Mouse (Mus musculus) heart, adult 2 months (tissue): ENCODE data around the gene Zfp442. TPM values are rescaled to one million over a fixed set of nuclear protein-coding genes. Genes with fewer than 3 reads are reported as not detected.
"Not testable (repeated sequence)": the region's sequence is repeated elsewhere in the genome, so short reads cannot be mapped to it uniquely, and the experiment has no call there.

ENCODE experiments used
- DNase-seq, 2 experiments: peaks; one replicate each; pipeline ENCODE4 v3.0.0; 2021
- H3K27ac ChIP-seq: fragments of 200-600 bp; 2 replicates; pipeline ENCODE4 v1.8.1; 2022
- H3K27me3 ChIP-seq: fragments of 200-500 bp; 2 replicates; pipeline ENCODE4 v1.6.1; 2012; ENCODE audit warnings: mild to moderate bottlenecking, low read length, inconsistent platforms, mixed read lengths; ENCODE audit not compliant: control insufficient read depth, insufficient read depth
- H3K36me3 ChIP-seq: fragments of 200-500 bp; 2 replicates; pipeline ENCODE4 v1.6.1; 2012; ENCODE audit warnings: low read length, inconsistent platforms; ENCODE audit not compliant: control insufficient read depth, insufficient read depth
- H3K4me1 ChIP-seq: fragments of 200-500 bp; 2 replicates; pipeline ENCODE4 v1.6.1; 2011; ENCODE audit warnings: low read length; ENCODE audit not compliant: control insufficient read depth, insufficient read depth
- H3K4me3 ChIP-seq: fragments of 200-600 bp; 2 replicates; pipeline ENCODE4 v1.8.1; 2022
- H3K79me2 ChIP-seq: fragments of 200-500 bp; replicated peaks from 2 replicates; pipeline ENCODE4 v1.6.1; 2012; ENCODE audit warnings: mild to moderate bottlenecking, inconsistent platforms, low read length, moderate library complexity, mixed read lengths; ENCODE audit not compliant: control insufficient read depth, insufficient read depth
- H3K9ac ChIP-seq: fragments of 200-500 bp; 2 replicates; pipeline ENCODE4 v1.6.1; 2012; ENCODE audit warnings: low read depth, mild to moderate bottlenecking, control low read depth, inconsistent platforms, low read length, mixed read lengths
- CTCF ChIP-seq: fragments of 200-600 bp; IDR thresholded peaks from 2 replicates; pipeline ENCODE4 v1.8.1; 2022; ENCODE audit warnings: antibody characterized with exemption, mild to moderate bottlenecking, moderate library complexity
- EP300 ChIP-seq: fragments of 200-500 bp; IDR thresholded peaks from 2 replicates; pipeline ENCODE4 v1.6.1; 2011; ENCODE audit warnings: low read depth, low read length, control low read depth; ENCODE audit not compliant: insufficient read depth
- POLR2A ChIP-seq: fragments of 200-500 bp; IDR thresholded peaks from 2 replicates; pipeline ENCODE4 v1.6.1; 2011; ENCODE audit warnings: mild to moderate bottlenecking, low read depth, low read length, control low read depth; ENCODE audit not compliant: insufficient read depth
- WGBS: fragments of 180-500 bp; shearing (Covaris S2); methylation state at CpG from one replicate; pipeline ENCODE4 v1.1.7; 2018; 5-methylcytosine and 5-hydroxymethylcytosine counted together
- intact Hi-C: fragments of 180-260 bp; cut with DNase I; formaldehyde crosslinking; loops from one replicate; pipeline ENCODE4 v1.15.1; 2025
- long read RNA-seq: library from polyadenylated mRNA; stranded (forward); transcript quantifications from one replicate; pipeline ENCODE4 v2.0.0, GENCODE M21; 2021
- polyA plus RNA-seq: library from polyadenylated mRNA; depleted of rRNA; stranded (reverse); fragments of >200 nt; gene quantifications from 2 replicates; pipeline ENCODE4 v1.2.3, GENCODE M21; 2012; rRNA removed
- total RNA-seq, 2 experiments: library from RNA; stranded (reverse); gene quantifications; 2 replicates each; pipeline ENCODE4 v1.2.3; 2021

The Zfp442 gene
- 1 to 10 TPM; 6.5 to 7.1 TPM for total RNA-seq
- polyA plus RNA-seq: 0.37 and 1.1 TPM in 2 replicates
- long read RNA-seq, partial matches to known transcripts: 0 of 3 reads
- long read RNA-seq, other reads (novel, unspliced or antisense): 1 of 3 reads

- H3K36me3 ChIP-seq, H3K79me2 ChIP-seq, intact Hi-C loops, H3K27me3 ChIP-seq, H3K4me1 ChIP-seq: not testable (repeated sequence)
- Histone ChIP-seq H3K27ac (peak within 1 kb of the TSS; percentile 49), H3K9ac (peak within 1 kb of the TSS; percentile 49), H3K4me3 (peak within 1 kb of the TSS; percentile 54)
- peak; percentile 75 to 82 for DNase-seq
- 2% methylated on average over 18 of the region's 18 CpGs for WGBS
Observed at GRCm38 (mm10) chr2:150451180-150451919, at the start of gene Zfp442. Gene Zfp442 (minus strand): TSS chr2:150451486.

- H3K9ac ChIP-seq, intact Hi-C loops, DNase-seq, H3K4me1 ChIP-seq, H3K36me3 ChIP-seq, H3K27me3 ChIP-seq, H3K79me2 ChIP-seq, H3K4me3 ChIP-seq, H3K27ac ChIP-seq: not testable (repeated sequence)
- WGBS: 39% methylated on average over 60 of the region's 60 CpGs
Observed at GRCm38 (mm10) chr2:150500124-150500973, 49.1 kb upstream of the Zfp442 start.

- H3K4me1 ChIP-seq: no peaks in the 10 kb centered on the region
- no peaks in the 10 kb centered on the region for H3K27me3 ChIP-seq
- 80% methylated on average over 2 of the region's 2 CpGs for WGBS
- DNase-seq: no peak
- H3K4me3 ChIP-seq: no peak overlapping the region
- H3K27ac ChIP-seq: no peak overlapping the region
- H3K79me2 ChIP-seq: no peaks in the 10 kb centered on the region
- no peak for TF ChIP-seq POLR2A
- no peak for TF ChIP-seq CTCF
- no peak for TF ChIP-seq EP300
- intact Hi-C loops: no loop called here
- H3K36me3 ChIP-seq: no peaks in the 10 kb centered on the region
- H3K9ac ChIP-seq: no peak overlapping the region
Observed at GRCm38 (mm10) chr2:150493031-150493430, 41.7 kb upstream of the Zfp442 start.

GRCm38 (mm10) chr2:150484939-150485778 lies 33.9 kb upstream of the Zfp442 start, which contains the start of gene Zfp345:
Gene Zfp345 (minus strand): TSS chr2:150485091.
- whole genome bisulfite sequencing: 54% methylated on average over 8 of the region's 8 CpGs
- not testable (repeated sequence) for H3K27me3 ChIP-seq, H3K4me3 ChIP-seq

GRCm38 (mm10) chr2:150439084-150439483 lies 12.2 kb downstream of the Zfp442 start:
- H3K27ac ChIP-seq, H3K27me3 ChIP-seq, H3K36me3 ChIP-seq, intact Hi-C loops, H3K79me2 ChIP-seq, DNase-seq, H3K4me3 ChIP-seq, H3K4me1 ChIP-seq, H3K9ac ChIP-seq: not testable (repeated sequence)
- WGBS: 93% methylated on average over 1 of the region's 1 CpGs

More at GRCm38 (mm10) chr2:150484939-150485778, 33.9 kb upstream of the Zfp442 start, which contains the start of gene Zfp345:
- H3K36me3 ChIP-seq, intact Hi-C loops, H3K4me1 ChIP-seq, H3K79me2 ChIP-seq, H3K27ac ChIP-seq, H3K9ac ChIP-seq: not testable (repeated sequence)
- DNase-seq: peak in 1 of 2 experiments; percentile 5
- peak; percentile 45 for TF ChIP-seq CTCF

- H3K36me3 ChIP-seq, H3K4me3 ChIP-seq, H3K79me2 ChIP-seq, H3K4me1 ChIP-seq, H3K9ac ChIP-seq, intact Hi-C loops, H3K27ac ChIP-seq, DNase-seq, H3K27me3 ChIP-seq: not testable (repeated sequence)
- 88% methylated on average over 17 of the region's 17 CpGs for WGBS
Observed at GRCm38 (mm10) chr2:150412146-150412545, 39.1 kb downstream of the Zfp442 start.
